Mouse (Mus musculus): ENCODE results near the gene Acmsd. TPM values are rescaled to one million over a fixed set of nuclear protein-coding genes. Genes with fewer than 3 reads are reported as not detected.

Acmsd gene
- polyA plus RNA-seq, 1 experiment from 2014 or later, result 0.20 TPM

Other genes with a start within 250 kb of the Acmsd start
- gene Tmem163, start 49.9 kb upstream of the Acmsd start, polyA plus RNA-seq (2016; fragmentation: Nextera tagmentation; extraction: Ambion mirVana), result 29.9 and 31.0 TPM in 2 replicates
- 115 and 119 TPM in 2 replicates for gene Ccnt2, start 44.8 kb downstream of the Acmsd start, polyA plus RNA-seq (2016; fragmentation: Nextera tagmentation; extraction: Ambion mirVana)
- gene Map3k19, start 125.6 kb downstream of the Acmsd start, polyA plus RNA-seq (2016; fragmentation: Nextera tagmentation; extraction: Ambion mirVana), result 0.17 and 0.27 TPM in 2 replicates
- gene Rab3gap1, start 139.4 kb downstream of the Acmsd start, polyA plus RNA-seq (2016; fragmentation: Nextera tagmentation; extraction: Ambion mirVana), result 19.1 and 19.7 TPM in 2 replicates

All from forebrain, embryonic 12.5 days (tissue).